Mouse (Mus musculus): ENCODE data around the gene Fam222b. TPM values are rescaled to one million over a fixed set of nuclear protein-coding genes. Genes with fewer than 3 reads are reported as not detected.

Fam222b gene
- total RNA-seq, 1 experiment from 2014 or later, result 7.2 TPM

GRCm38 (mm10) chr11:78194411-78195100 is 100.1 kb downstream of the Fam222b start:
- ATAC-seq (replicated peaks; ENCODE audit: low read depth, poor library complexity, severe bottlenecking), result peak; percentile 89

- ATAC-seq (replicated peaks; ENCODE audit: low read depth, poor library complexity, severe bottlenecking), result no peak
Measured at GRCm38 (mm10) chr11:78195101-78195863, 100.8 kb downstream of the Fam222b start.

- ATAC-seq (replicated peaks; ENCODE audit: low read depth, poor library complexity, severe bottlenecking), result no peak
Measured at GRCm38 (mm10) chr11:78202372-78202771, 107.9 kb downstream of the Fam222b start.

- ATAC-seq (replicated peaks; ENCODE audit: low read depth, poor library complexity, severe bottlenecking), result no peak
Measured at GRCm38 (mm10) chr11:78204287-78204686, 109.8 kb downstream of the Fam222b start.

- ATAC-seq (replicated peaks; ENCODE audit: low read depth, poor library complexity, severe bottlenecking), result no peak
Measured at GRCm38 (mm10) chr11:78205361-78206206, 111.1 kb downstream of the Fam222b start.

Other genes with a start within 250 kb of the Fam222b start
- not detected in 2 replicates for gene Pipox, start 200.6 kb upstream of the Fam222b start, total RNA-seq (2017)
- not detected in 2 replicates for gene Sez6, start 163.9 kb upstream of the Fam222b start, total RNA-seq (2017)
- gene Phf12, start 111.9 kb upstream of the Fam222b start, total RNA-seq (2017), result 29.5 and 39.0 TPM in 2 replicates
- gene Dhrs13, start 62.4 kb upstream of the Fam222b start, total RNA-seq (2017), result 12.1 and 12.8 TPM in 2 replicates
- 29.7 and 38.4 TPM in 2 replicates for gene Flot2, start 56.7 kb upstream of the Fam222b start, total RNA-seq (2017)
- 19.3 and 25.5 TPM in 2 replicates for gene Eral1, start 14.3 kb upstream of the Fam222b start, total RNA-seq (2017)
- gene Traf4, start 70.9 kb downstream of the Fam222b start, total RNA-seq (2017), result 6.9 and 10.2 TPM in 2 replicates
- 7.1 and 8.2 TPM in 2 replicates for gene Nek8, start 82.0 kb downstream of the Fam222b start, total RNA-seq (2017)
- 7.9 and 8.1 TPM in 2 replicates for gene Tlcd1, start 82.1 kb downstream of the Fam222b start, total RNA-seq (2017)
- gene Rpl23a, start 88.9 kb downstream of the Fam222b start, total RNA-seq (2017), result 3,236 and 3,976 TPM in 2 replicates
- 2.0 and 2.8 TPM in 2 replicates for gene Rab34, start 93.8 kb downstream of the Fam222b start, total RNA-seq (2017)
- 1.8 TPM in 1 of 2 replicates, not detected in the other for gene Proca1, start 98.7 kb downstream of the Fam222b start, total RNA-seq (2017)
- 42.2 and 57.7 TPM in 2 replicates for gene Sdf2, start 151.1 kb downstream of the Fam222b start, total RNA-seq (2017)
- gene Supt6, start 151.3 kb downstream of the Fam222b start, total RNA-seq (2017), result 47.7 and 49.6 TPM in 2 replicates
- gene 2610507B11Rik, start 167.1 kb downstream of the Fam222b start, total RNA-seq (2017), result 88.7 and 92.9 TPM in 2 replicates
- 0.09 TPM in 1 of 2 replicates, not detected in the other for gene BC030499, start 196.2 kb downstream of the Fam222b start, total RNA-seq (2017)
- 45.9 and 52.4 TPM in 2 replicates for gene Spag5, start 206.9 kb downstream of the Fam222b start, total RNA-seq (2017)
- gene Aldoc, start 228.3 kb downstream of the Fam222b start, total RNA-seq (2017), result 1.4 TPM in 1 of 2 replicates, not detected in the other
- gene Pigs, start 233.8 kb downstream of the Fam222b start, total RNA-seq (2017), result 12.6 and 17.9 TPM in 2 replicates
- gene Unc119, start 248.8 kb downstream of the Fam222b start, total RNA-seq (2017), result 13.5 and 33.7 TPM in 2 replicates